Mouse (Mus musculus): ENCODE data around the gene Rexo5. TPM values are rescaled to one million over a fixed set of nuclear protein-coding genes. Genes with fewer than 3 reads are reported as not detected.

The Rexo5 gene
- polyA plus RNA-seq, 1 experiment from 2014 or later, result 19.6 TPM

GRCm38 (mm10) chr7:119864500-119864899 lies 70.7 kb downstream of the Rexo5 start:
- H3K4me2 ChIP-seq, result no peak overlapping the region
- H3K27ac ChIP-seq, result no peak overlapping the region
- ATAC-seq, result no peak
- H3K27me3 ChIP-seq, result no peaks in the 10 kb centered on the region
- H3K4me3 ChIP-seq, result no peak overlapping the region
- no peaks in the 10 kb centered on the region for H3K9me3 ChIP-seq (replicated peaks)
- H3K9ac ChIP-seq, result no peak overlapping the region
- H3K4me1 ChIP-seq, result peaks cover 18% of the 10 kb centered on the region
- H3K36me3 ChIP-seq (ENCODE audit: poor library complexity, severe bottlenecking), result peaks cover 6% of the 10 kb centered on the region; the same call in 1 of the 2 replicates
- 92% methylated on average over 5 of the region's 5 CpGs for WGBS

- Histone ChIP-seq H3K27ac (no peak overlapping the region), H3K36me3 (ENCODE audit: poor library complexity, severe bottlenecking) (peaks cover 7% of the 10 kb centered on the region; the same call in 1 of the 2 replicates), H3K9ac (no peak overlapping the region), H3K4me3 (no peak overlapping the region), H3K9me3 (replicated peaks) (no peaks in the 10 kb centered on the region), H3K4me2 (no peak overlapping the region), H3K4me1 (peaks cover 18% of the 10 kb centered on the region), H3K27me3 (no peaks in the 10 kb centered on the region)
- WGBS, result 81% methylated on average over 1 of the region's 1 CpGs
- no peak for ATAC-seq
These were observed 72.3 kb downstream of the Rexo5 start for GRCm38 (mm10) chr7:119866136-119866535.

- no peak for ATAC-seq
- no peak overlapping the region for H3K27ac ChIP-seq
- no peaks in the 10 kb centered on the region for H3K4me1 ChIP-seq
- H3K36me3 ChIP-seq (ENCODE audit: poor library complexity, severe bottlenecking), result 0 out of 2 replicates have a peak, but pooled peaks cover 2% of the 10 kb centered on the region
- no peaks in the 10 kb centered on the region for H3K27me3 ChIP-seq
- no peaks in the 10 kb centered on the region for H3K9me3 ChIP-seq (replicated peaks)
- no peak overlapping the region for H3K4me2 ChIP-seq
- no peak overlapping the region for H3K9ac ChIP-seq
- 89% methylated on average over 4 of the region's 4 CpGs for WGBS
- H3K4me3 ChIP-seq, result no peak overlapping the region
These were observed 78.4 kb downstream of the Rexo5 start for GRCm38 (mm10) chr7:119872204-119872603.

DNA sequence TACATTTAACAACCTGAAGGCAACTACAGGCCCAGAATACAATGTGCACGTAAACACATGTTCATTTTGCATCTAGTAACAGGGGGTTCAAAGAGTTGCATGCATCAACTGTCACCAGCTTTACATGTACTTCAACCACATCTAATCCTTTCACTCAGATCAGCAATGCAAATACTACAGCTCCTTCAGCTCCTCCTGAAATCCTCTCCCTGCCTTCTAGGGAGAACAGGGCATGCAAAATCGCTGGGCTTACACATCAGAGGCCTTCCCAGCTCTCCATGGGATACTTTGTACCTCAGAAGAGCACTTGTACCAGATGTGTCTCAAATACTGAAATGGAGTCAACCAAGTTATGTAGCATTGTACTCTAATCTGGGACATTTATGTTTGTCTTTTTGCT lies 79.2 kb downstream of the Rexo5 start:
- 54% methylated on average over 2 of the region's 2 CpGs for WGBS
- Histone ChIP-seq H3K4me2 (no peak overlapping the region), H3K4me1 (no peaks in the 10 kb centered on the region), H3K9me3 (replicated peaks) (no peaks in the 10 kb centered on the region), H3K9ac (no peak overlapping the region), H3K4me3 (no peak overlapping the region), H3K27ac (no peak overlapping the region), H3K36me3 (ENCODE audit: poor library complexity, severe bottlenecking) (0 out of 2 replicates have a peak, but pooled peaks cover 2% of the 10 kb centered on the region), H3K27me3 (no peaks in the 10 kb centered on the region)
- ATAC-seq, result no peak

GRCm38 (mm10) chr7:119875776-119876440 lies 82.1 kb downstream of the Rexo5 start:
- no peak for ATAC-seq
- WGBS, result 76% methylated on average over 3 of the region's 3 CpGs
- Histone ChIP-seq H3K9ac (no peak overlapping the region), H3K36me3 (ENCODE audit: poor library complexity, severe bottlenecking) (0 out of 2 replicates have a peak, but pooled peaks cover 3% of the 10 kb centered on the region), H3K27me3 (no peaks in the 10 kb centered on the region), H3K27ac (no peak overlapping the region), H3K4me3 (no peak overlapping the region), H3K4me2 (no peak overlapping the region), H3K4me1 (no peaks in the 10 kb centered on the region), H3K9me3 (replicated peaks) (no peaks in the 10 kb centered on the region)

DNA sequence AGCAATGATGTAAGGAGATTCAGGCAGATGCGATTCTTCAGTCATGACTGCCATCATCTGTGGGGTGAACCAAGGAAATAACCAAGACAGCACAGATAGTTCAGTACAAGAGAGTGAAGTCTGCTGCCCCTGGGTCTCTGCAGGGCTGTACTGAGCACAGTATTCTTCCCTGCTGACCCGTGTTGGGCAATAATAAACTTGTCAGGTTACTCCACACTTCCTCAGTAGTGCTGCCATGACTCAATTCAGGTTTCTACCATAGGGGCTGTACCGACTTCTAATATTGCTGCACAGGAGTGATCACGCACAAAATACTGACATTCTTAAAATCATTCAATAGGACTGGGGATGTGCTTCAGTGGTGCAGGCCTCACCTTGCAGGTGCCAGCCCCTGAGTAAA lies 85.4 kb downstream of the Rexo5 start:
- H3K27me3 ChIP-seq, result no peaks in the 10 kb centered on the region
- ATAC-seq, result no peak
- 97% methylated on average over 4 of the region's 4 CpGs for WGBS
- no peaks in the 10 kb centered on the region for H3K4me1 ChIP-seq
- no peak overlapping the region for H3K9ac ChIP-seq
- no peaks in the 10 kb centered on the region for H3K9me3 ChIP-seq (replicated peaks)
- H3K4me2 ChIP-seq, result no peak overlapping the region
- H3K4me3 ChIP-seq, result no peak overlapping the region
- no peak overlapping the region for H3K27ac ChIP-seq
- 0 out of 2 replicates have a peak, but pooled peaks cover 3% of the 10 kb centered on the region for H3K36me3 ChIP-seq (ENCODE audit: poor library complexity, severe bottlenecking)

- Histone ChIP-seq H3K4me2 (no peak overlapping the region), H3K27me3 (no peaks in the 10 kb centered on the region), H3K9ac (no peak overlapping the region), H3K36me3 (ENCODE audit: poor library complexity, severe bottlenecking) (0 out of 2 replicates have a peak, but pooled peaks cover 3% of the 10 kb centered on the region), H3K27ac (no peak overlapping the region), H3K4me1 (no peaks in the 10 kb centered on the region), H3K4me3 (no peak overlapping the region), H3K9me3 (replicated peaks) (no peaks in the 10 kb centered on the region)
- ATAC-seq, result no peak
- WGBS, result 91% methylated on average over 5 of the region's 5 CpGs
These were observed 86.5 kb downstream of the Rexo5 start for GRCm38 (mm10) chr7:119880345-119880744.

DNA sequence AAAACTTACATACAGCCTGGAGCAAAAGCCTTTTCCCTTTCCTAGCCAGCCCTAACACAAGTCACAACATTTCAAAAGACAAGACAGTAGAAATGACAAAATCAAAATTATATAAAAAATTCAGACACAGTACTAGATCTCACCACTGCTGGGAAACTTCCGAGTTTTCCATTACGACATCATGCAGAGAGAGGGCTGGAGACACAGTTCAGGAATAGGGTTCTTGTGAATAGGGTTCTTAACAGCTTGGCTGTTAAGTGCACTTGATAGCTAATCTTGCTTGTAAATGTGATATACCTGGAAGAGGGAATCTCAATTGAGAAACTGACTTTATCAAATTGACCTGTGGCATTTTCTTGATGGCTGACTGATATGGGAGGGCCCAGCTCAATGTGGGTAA lies 87.4 kb downstream of the Rexo5 start:
- no peaks in the 10 kb centered on the region for H3K9me3 ChIP-seq (replicated peaks)
- ATAC-seq, result no peak
- H3K27me3 ChIP-seq, result no peaks in the 10 kb centered on the region
- 90% methylated on average over 2 of the region's 2 CpGs for WGBS
- no peaks in the 10 kb centered on the region for H3K4me1 ChIP-seq
- no peak overlapping the region for H3K4me3 ChIP-seq
- H3K27ac ChIP-seq, result no peak overlapping the region
- 0 out of 2 replicates have a peak, but pooled peaks cover 3% of the 10 kb centered on the region for H3K36me3 ChIP-seq (ENCODE audit: poor library complexity, severe bottlenecking)
- H3K4me2 ChIP-seq, result no peak overlapping the region
- no peak overlapping the region for H3K9ac ChIP-seq

GRCm38 (mm10) chr7:119887887-119888286 lies 94.1 kb downstream of the Rexo5 start:
- H3K36me3 ChIP-seq (ENCODE audit: poor library complexity, severe bottlenecking), result 0 out of 2 replicates have a peak, but pooled peaks cover 3% of the 10 kb centered on the region
- no peaks in the 10 kb centered on the region for H3K27me3 ChIP-seq
- ATAC-seq, result no peak
- H3K4me1 ChIP-seq, result no peaks in the 10 kb centered on the region
- no peak overlapping the region for H3K4me3 ChIP-seq
- H3K9me3 ChIP-seq (replicated peaks), result no peaks in the 10 kb centered on the region
- H3K27ac ChIP-seq, result no peak overlapping the region
- H3K9ac ChIP-seq, result no peak overlapping the region
- WGBS, result 94% methylated on average over 4 of the region's 4 CpGs
- H3K4me2 ChIP-seq, result no peak overlapping the region

DNA sequence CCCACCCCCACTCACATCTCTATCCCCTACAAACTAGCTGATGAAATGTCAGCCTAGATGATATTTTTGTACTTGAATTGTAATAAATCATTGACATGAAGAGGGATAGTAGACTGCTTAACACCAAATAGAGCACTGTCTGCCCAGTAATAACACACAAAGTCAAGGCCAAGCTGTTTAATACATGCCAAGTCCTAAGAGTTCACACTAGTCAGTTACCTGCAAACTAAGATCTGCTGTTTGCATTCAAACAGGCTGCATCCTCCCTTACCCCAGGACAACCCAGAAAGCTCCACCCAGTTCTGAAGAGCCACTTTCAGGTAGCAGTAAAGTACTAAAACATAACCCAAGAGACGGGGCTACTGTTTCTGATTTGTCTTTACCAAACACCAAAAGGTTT lies 98.4 kb downstream of the Rexo5 start:
- 93% methylated on average over 1 of the region's 1 CpGs for WGBS
- Histone ChIP-seq H3K4me2 (no peak overlapping the region), H3K27me3 (no peaks in the 10 kb centered on the region), H3K9me3 (replicated peaks) (no peaks in the 10 kb centered on the region), H3K27ac (no peak overlapping the region), H3K9ac (no peak overlapping the region), H3K36me3 (ENCODE audit: poor library complexity, severe bottlenecking) (no peaks in the 10 kb centered on the region), H3K4me1 (peaks cover 22% of the 10 kb centered on the region), H3K4me3 (no peak overlapping the region)
- no peak for ATAC-seq

GRCm38 (mm10) chr7:119892742-119893141 lies 98.9 kb downstream of the Rexo5 start:
- no peak for ATAC-seq
- no peaks in the 10 kb centered on the region for H3K9me3 ChIP-seq (replicated peaks)
- H3K36me3 ChIP-seq (ENCODE audit: poor library complexity, severe bottlenecking), result no peaks in the 10 kb centered on the region
- 96% methylated on average over 4 of the region's 4 CpGs for WGBS
- no peak overlapping the region for H3K9ac ChIP-seq
- no peak overlapping the region for H3K4me2 ChIP-seq
- H3K27ac ChIP-seq, result no peak overlapping the region
- H3K27me3 ChIP-seq, result no peaks in the 10 kb centered on the region
- H3K4me1 ChIP-seq, result peaks cover 22% of the 10 kb centered on the region
- no peak overlapping the region for H3K4me3 ChIP-seq

- ATAC-seq, result peak; percentile 67
These were observed 101.2 kb downstream of the Rexo5 start for GRCm38 (mm10) chr7:119894818-119895544.

More at GRCm38 (mm10) chr7:119894818-119895544, 101.2 kb downstream of the Rexo5 start:
- Histone ChIP-seq H3K4me3 (peak overlapping the region; percentile 74), H3K9ac (peak overlapping the region; percentile 88), H3K36me3 (ENCODE audit: poor library complexity, severe bottlenecking) (no peaks in the 10 kb centered on the region), H3K4me2 (peak overlapping the region; percentile 82), H3K27me3 (no peaks in the 10 kb centered on the region), H3K9me3 (replicated peaks) (no peaks in the 10 kb centered on the region), H3K27ac (peak overlapping the region; percentile 96), H3K4me1 (peaks cover 22% of the 10 kb centered on the region)
- WGBS, result under 1% methylated on average over 15 of the region's 15 CpGs

All from forebrain, embryonic 13.5 days (tissue).